Mouse (Mus musculus) C2C12 (cell line): Measurements from ENCODE around the gene Frg2f1.

Source experiments
- CEBPB ChIP-seq: IDR thresholded peaks from one replicate; pipeline ENCODE4 v1.6.1; 2011; ENCODE audit warnings: low read depth, mild to moderate bottlenecking, control low read depth, moderate library complexity
- CTCF ChIP-seq: IDR thresholded peaks from one replicate; pipeline ENCODE4 v1.5.1; 2011; ENCODE audit not compliant: control insufficient read depth, insufficient read depth, insufficient read length
- MAX ChIP-seq: IDR thresholded peaks from one replicate; pipeline ENCODE4 v1.6.1; 2011; ENCODE audit warnings: mild to moderate bottlenecking, control low read depth
- MYOD1 ChIP-seq: IDR thresholded peaks from one replicate; pipeline ENCODE4 v1.6.1; 2011; ENCODE audit warnings: low read depth; ENCODE audit not compliant: control insufficient read depth, insufficient read length
- USF1 ChIP-seq: IDR thresholded peaks from one replicate; pipeline ENCODE4 v1.6.1; 2011; ENCODE audit warnings: low read depth, mild to moderate bottlenecking, control low read depth, moderate library complexity

DNA sequence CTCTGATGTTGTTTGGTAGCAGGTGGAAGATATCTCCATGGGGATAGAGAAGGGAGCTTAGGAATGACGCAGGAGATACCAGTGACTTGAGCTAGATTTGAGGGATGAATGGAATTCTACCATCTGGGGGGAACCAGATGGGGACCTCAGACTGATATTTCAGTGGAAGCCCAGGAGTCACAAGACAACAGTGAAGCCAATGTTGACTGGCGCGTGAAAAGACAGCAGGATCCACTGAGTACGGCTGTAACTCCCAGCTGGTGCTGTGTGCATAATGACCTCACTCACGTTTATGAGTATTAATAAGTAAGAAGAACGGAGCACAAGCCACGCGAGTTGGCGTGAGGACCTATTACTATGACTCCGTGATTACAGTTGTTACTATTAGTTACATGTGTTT, 49.7 kb downstream of the Frg2f1 start:
- TF ChIP-seq CTCF (no peak), MAX (no peak), USF1 (no peak), CEBPB (no peak), MYOD1 (no peak)
